Mouse (Mus musculus) embryonic facial prominence, embryonic 11.5 days (tissue): ENCODE results near the gene Tuba1c. TPM values are rescaled to one million over a fixed set of nuclear protein-coding genes. Genes with fewer than 3 reads are reported as not detected.

Experiments used
- ATAC-seq: fragments of 200-750 bp; cut with Nextera tagmentation; replicated peaks from 2 replicates; pipeline ENCODE4 v1.8.0; 2017; ENCODE audit warnings: low read depth; ENCODE audit not compliant: insufficient number of reproducible peaks, low FRiP score, low TSS enrichment
- DNase-seq: peaks from one replicate; pipeline ENCODE4 v3.0.0-alpha.2; 2015; ENCODE audit warnings: low spot score
- H3K27ac ChIP-seq: fragments of 300-500 bp; sonication (generic); replicated peaks from 2 replicates; pipeline ENCODE4 v1.5.1; 2014; ENCODE audit warnings: mild to moderate bottlenecking, low read depth, low read length, control low read depth
- H3K27me3 ChIP-seq: fragments of 300-500 bp; sonication (generic); 2 replicates; pipeline ENCODE4 v1.6.1; 2014; ENCODE audit warnings: mild to moderate bottlenecking, low read length, moderate library complexity, mixed read lengths; ENCODE audit not compliant: control insufficient read depth, insufficient read depth
- H3K36me3 ChIP-seq: fragments of 300-500 bp; sonication (generic); replicated peaks from 2 replicates; pipeline ENCODE4 v1.6.1; 2014; ENCODE audit warnings: low read depth, mild to moderate bottlenecking, low read length, moderate library complexity, mixed read lengths; ENCODE audit not compliant: control insufficient read depth, insufficient read depth
- H3K4me1 ChIP-seq: fragments of 300-500 bp; sonication (generic); 2 replicates; pipeline ENCODE4 v1.6.1; 2014; ENCODE audit warnings: low read length, mixed read lengths; ENCODE audit not compliant: control insufficient read depth, insufficient read depth
- H3K4me2 ChIP-seq: fragments of 300-500 bp; sonication (generic); 2 replicates; pipeline ENCODE4 v1.6.1; 2014; ENCODE audit warnings: low read depth, mild to moderate bottlenecking, control low read depth, low read length, moderate library complexity
- H3K4me3 ChIP-seq: fragments of 300-500 bp; sonication (generic); 2 replicates; pipeline ENCODE4 v1.5.1; 2014; ENCODE audit warnings: low read depth, low read length, control low read depth
- H3K9ac ChIP-seq: fragments of 300-500 bp; sonication (generic); replicated peaks from 2 replicates; pipeline ENCODE4 v1.6.1; 2014; ENCODE audit warnings: mild to moderate bottlenecking, control low read depth, low read length
- H3K9me3 ChIP-seq: fragments of 300-500 bp; sonication (generic); replicated peaks from 2 replicates; pipeline ENCODE4 v1.6.1; 2016; ENCODE audit warnings: mild to moderate bottlenecking, low read length, inconsistent platforms, mixed read lengths; ENCODE audit not compliant: control insufficient read depth
- WGBS: fragments of 180-500 bp; shearing (Covaris S2); extraction: QIAGEN DNeasy Blood & Tissue Kit; methylation state at CpG from one replicate; pipeline ENCODE4 v1.1.7; 2014; 5-methylcytosine and 5-hydroxymethylcytosine counted together
- polyA plus RNA-seq: library from polyadenylated mRNA; unstranded; fragments of >200 nt; fragmentation: Nextera tagmentation; extraction: Ambion mirVana; gene quantifications from 2 replicates; pipeline ENCODE4 v1.2.1, GENCODE M21; 2014

The Tuba1c gene
- polyA plus RNA-seq, 1 experiment from 2014 or later: 132 TPM

- H3K9ac ChIP-seq: 0 out of 2 replicates have a peak overlapping the region, but pooled peaks have one; percentile 10
- no peak overlapping the region for H3K4me3 ChIP-seq
- peak; percentile 64 for DNase-seq
- no peaks in the 10 kb centered on the region for H3K36me3 ChIP-seq
- H3K27ac ChIP-seq: no peak overlapping the region
- H3K4me1 ChIP-seq: no peaks in the 10 kb centered on the region
- WGBS: 12% methylated on average over 17 of the region's 17 CpGs
- no peaks in the 10 kb centered on the region for H3K9me3 ChIP-seq
- no peaks in the 10 kb centered on the region for H3K27me3 ChIP-seq
- peak overlapping the region; percentile 39 for H3K4me2 ChIP-seq
- ATAC-seq: 0 out of 2 replicates have a peak, but pooled peaks have one; percentile 41
Measured at GRCm38 (mm10) chr15:99001451-99001931, 28.2 kb upstream of the Tuba1c start.

DNA sequence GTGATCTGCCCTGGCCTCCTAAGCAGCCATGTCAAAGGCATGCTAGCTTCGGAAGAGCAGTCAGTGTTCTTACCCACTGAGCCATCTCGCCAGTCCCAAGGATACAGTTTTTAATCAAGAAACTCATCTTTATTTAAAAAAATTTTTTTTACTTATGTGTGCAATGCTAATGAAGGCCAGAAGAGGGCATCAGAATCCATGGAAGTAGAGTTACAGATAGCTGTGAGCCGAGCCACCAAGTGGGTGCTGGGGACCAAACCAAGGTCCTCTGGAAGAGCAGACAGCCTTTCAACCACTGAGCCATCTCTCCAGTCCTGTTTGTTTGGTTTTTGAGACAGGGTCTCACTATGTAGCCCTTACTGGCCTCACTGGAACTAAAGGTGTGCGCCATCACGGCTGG is 26.1 kb upstream of the Tuba1c start:
- WGBS: 92% methylated on average over 5 of the region's 5 CpGs
- Histone ChIP-seq H3K9ac (no peak overlapping the region), H3K4me3 (no peak overlapping the region), H3K9me3 (no peaks in the 10 kb centered on the region), H3K36me3 (no peaks in the 10 kb centered on the region), H3K27me3 (no peaks in the 10 kb centered on the region), H3K4me2 (no peak overlapping the region), H3K4me1 (no peaks in the 10 kb centered on the region), H3K27ac (no peak overlapping the region)
- DNase-seq (no peak), ATAC-seq (no peak)

GRCm38 (mm10) chr15:99008801-99009241 is 20.9 kb upstream of the Tuba1c start:
- Histone ChIP-seq H3K9ac (no peak overlapping the region), H3K36me3 (no peaks in the 10 kb centered on the region), H3K27ac (no peak overlapping the region), H3K27me3 (no peaks in the 10 kb centered on the region), H3K9me3 (no peaks in the 10 kb centered on the region), H3K4me1 (no peaks in the 10 kb centered on the region), H3K4me3 (no peak overlapping the region), H3K4me2 (no peak overlapping the region)
- ATAC-seq (no peak), DNase-seq (no peak)
- 82% methylated on average over 6 of the region's 6 CpGs for WGBS

DNA sequence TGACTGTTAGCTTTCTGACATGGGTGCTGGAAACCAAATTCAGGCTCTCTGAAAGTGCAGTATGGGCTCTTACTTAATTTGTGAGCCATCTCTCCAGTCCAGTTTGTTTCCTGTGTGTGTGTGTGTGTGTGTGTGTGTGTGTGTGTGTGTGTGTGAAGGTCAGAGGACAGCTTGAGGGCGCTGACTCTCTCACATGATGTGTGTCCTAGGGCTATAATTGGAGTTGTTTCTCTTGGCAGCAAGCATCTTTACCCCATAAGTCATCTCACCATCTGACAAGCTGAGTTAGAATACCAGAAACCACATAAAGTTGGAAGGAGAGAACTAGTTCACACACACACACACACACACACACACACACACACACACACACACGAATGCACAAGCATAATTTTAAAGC is 18.8 kb upstream of the Tuba1c start:
- Histone ChIP-seq H3K36me3 (no peaks in the 10 kb centered on the region), H3K4me2 (no peak overlapping the region), H3K4me1 (no peaks in the 10 kb centered on the region), H3K4me3 (no peak overlapping the region), H3K9ac (no peak overlapping the region), H3K27ac (no peak overlapping the region), H3K27me3 (no peaks in the 10 kb centered on the region), H3K9me3 (no peaks in the 10 kb centered on the region)
- WGBS: 91% methylated on average over 2 of the region's 2 CpGs
- ATAC-seq (no peak), DNase-seq (no peak)

DNA sequence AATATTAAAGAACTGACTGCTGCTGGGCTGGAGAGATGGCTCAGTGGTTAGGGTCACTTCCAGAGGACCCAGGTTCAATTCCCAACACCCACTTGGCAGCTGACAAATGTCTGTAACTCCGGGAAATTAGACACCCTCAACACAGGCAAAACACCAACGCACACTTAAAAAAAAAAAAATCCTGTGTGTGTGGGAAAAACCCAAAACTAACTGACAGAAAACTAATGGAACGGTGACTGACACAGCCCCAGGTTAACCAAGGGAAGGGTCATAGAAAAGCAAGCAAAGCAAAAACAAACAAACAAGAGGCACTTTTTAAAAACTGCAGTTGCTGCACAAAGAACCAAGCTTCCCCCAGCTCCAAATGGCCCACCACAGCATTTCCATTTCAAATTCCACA is 17.7 kb upstream of the Tuba1c start:
- Histone ChIP-seq H3K9ac (no peak overlapping the region), H3K4me2 (no peak overlapping the region), H3K4me1 (no peaks in the 10 kb centered on the region), H3K9me3 (no peaks in the 10 kb centered on the region), H3K27me3 (no peaks in the 10 kb centered on the region), H3K4me3 (no peak overlapping the region), H3K36me3 (no peaks in the 10 kb centered on the region), H3K27ac (no peak overlapping the region)
- DNase-seq (no peak), ATAC-seq (no peak)
- WGBS: 69% methylated on average over 3 of the region's 3 CpGs

GRCm38 (mm10) chr15:99014496-99015030 is 15.1 kb upstream of the Tuba1c start:
- H3K4me2 ChIP-seq: no peak overlapping the region
- no peaks in the 10 kb centered on the region for H3K4me1 ChIP-seq
- H3K36me3 ChIP-seq: no peaks in the 10 kb centered on the region
- WGBS: 68% methylated on average over 9 of the region's 9 CpGs
- H3K4me3 ChIP-seq: no peak overlapping the region
- no peak overlapping the region for H3K27ac ChIP-seq
- H3K9me3 ChIP-seq: no peaks in the 10 kb centered on the region
- H3K9ac ChIP-seq: no peak overlapping the region
- H3K27me3 ChIP-seq: no peaks in the 10 kb centered on the region
- no peak for ATAC-seq
- DNase-seq: no peak

DNA sequence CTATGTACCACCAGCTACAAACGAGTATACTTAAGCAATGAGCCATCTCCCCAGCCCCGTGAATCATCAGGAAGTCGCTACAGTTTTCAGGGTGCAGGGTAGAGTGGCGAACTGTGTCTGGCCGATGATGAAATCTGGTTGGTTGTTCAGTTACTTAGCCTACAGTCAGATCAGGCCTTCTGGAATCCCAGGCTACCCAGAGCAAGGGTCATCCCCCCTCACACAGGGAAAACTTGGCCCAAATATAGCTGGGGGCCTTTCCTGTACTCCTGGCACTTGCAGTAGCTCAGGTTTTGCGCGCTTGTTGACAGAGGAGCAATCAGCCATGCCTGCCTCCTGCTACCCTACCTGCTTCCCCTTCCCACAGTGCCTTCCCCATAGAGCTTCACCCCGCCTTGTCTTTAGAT is 12.3 kb upstream of the Tuba1c start:
- ATAC-seq (no peak), DNase-seq (no peak)
- WGBS: 80% methylated on average over 8 of the region's 8 CpGs
- Histone ChIP-seq H3K27ac (no peak overlapping the region; the same call in 1 of the 2 replicates), H3K27me3 (no peaks in the 10 kb centered on the region), H3K4me2 (no peak overlapping the region), H3K4me1 (no peaks in the 10 kb centered on the region), H3K9ac (no peak overlapping the region), H3K36me3 (no peaks in the 10 kb centered on the region), H3K9me3 (no peaks in the 10 kb centered on the region), H3K4me3 (no peak overlapping the region)

DNA sequence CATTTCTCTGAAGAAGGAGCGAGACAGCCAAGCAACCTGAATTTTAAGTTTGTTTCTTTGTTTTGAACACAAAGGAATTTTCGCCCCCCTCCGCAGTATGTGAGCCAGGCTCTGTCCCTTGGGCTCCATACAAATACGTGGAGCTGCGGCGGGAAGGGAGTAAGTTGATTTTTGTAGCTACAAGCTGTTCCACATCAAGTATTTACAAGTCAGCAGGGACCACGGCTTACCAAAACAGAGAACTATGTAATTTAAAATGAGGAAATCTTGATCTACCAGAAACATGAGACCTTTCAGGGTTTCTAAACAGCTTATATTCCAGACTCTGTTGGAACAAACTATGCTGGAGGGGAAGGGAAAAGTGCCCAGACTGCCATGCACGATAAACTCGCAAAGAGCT is 11.7 kb upstream of the Tuba1c start:
- no peaks in the 10 kb centered on the region for H3K9me3 ChIP-seq
- no peak for ATAC-seq
- H3K9ac ChIP-seq: no peak overlapping the region
- H3K4me2 ChIP-seq: no peak overlapping the region
- 61% methylated on average over 9 of the region's 9 CpGs for WGBS
- H3K36me3 ChIP-seq: no peaks in the 10 kb centered on the region
- H3K27me3 ChIP-seq: no peaks in the 10 kb centered on the region
- no peak overlapping the region for H3K27ac ChIP-seq
- H3K4me1 ChIP-seq: no peaks in the 10 kb centered on the region
- DNase-seq: no peak
- no peak overlapping the region for H3K4me3 ChIP-seq
